Mouse (Mus musculus): ENCODE results near the gene Bank1.

The Bank1 gene

GRCm38 (mm10) chr3:136252820-136253219, 73.0 kb downstream of the Bank1 start:
- no peak for DNase-seq (ENCODE audit: low spot score in 2 of 2)

- DNase-seq (ENCODE audit: low spot score in 2 of 2): no peak
Observed at GRCm38 (mm10) chr3:136251578-136251977, 74.3 kb downstream of the Bank1 start.

GRCm38 (mm10) chr3:136247331-136247730, 78.5 kb downstream of the Bank1 start:
- DNase-seq (ENCODE audit: low spot score in 2 of 2): no peak

- no peak for DNase-seq (ENCODE audit: low spot score in 2 of 2)
Observed at GRCm38 (mm10) chr3:136244931-136245330, 80.9 kb downstream of the Bank1 start.

- no peak for DNase-seq (ENCODE audit: low spot score in 2 of 2)
Observed at GRCm38 (mm10) chr3:136238790-136239189, 87.1 kb downstream of the Bank1 start.

- DNase-seq (ENCODE audit: low spot score in 2 of 2): no peak
Observed at GRCm38 (mm10) chr3:136233507-136233906, 92.4 kb downstream of the Bank1 start.

GRCm38 (mm10) chr3:136230602-136231151, 95.2 kb downstream of the Bank1 start:
- DNase-seq (ENCODE audit: low spot score in 2 of 2): no peak

- DNase-seq (ENCODE audit: low spot score in 2 of 2): no peak
Observed at GRCm38 (mm10) chr3:136189661-136190228, 136.1 kb downstream of the Bank1 start.

- DNase-seq (ENCODE audit: low spot score in 2 of 2): no peak
Observed at GRCm38 (mm10) chr3:136186548-136187113, 139.2 kb downstream of the Bank1 start.

- DNase-seq (ENCODE audit: low spot score in 2 of 2): no peak
Observed at GRCm38 (mm10) chr3:136171631-136172030, 154.2 kb downstream of the Bank1 start.

GRCm38 (mm10) chr3:136168071-136168470, 157.8 kb downstream of the Bank1 start:
- DNase-seq (ENCODE audit: low spot score in 2 of 2): no peak

GRCm38 (mm10) chr3:136166671-136167070, 159.2 kb downstream of the Bank1 start:
- no peak for DNase-seq (ENCODE audit: low spot score in 2 of 2)

GRCm38 (mm10) chr3:136166033-136166361, 159.9 kb downstream of the Bank1 start:
- DNase-seq (ENCODE audit: low spot score in 2 of 2): peak in 1 of 2 experiments; percentile 19

- peak; percentile 71 to 86 for DNase-seq (ENCODE audit: low spot score in 2 of 2)
Observed at GRCm38 (mm10) chr3:136165167-136166032, 160.5 kb downstream of the Bank1 start.

GRCm38 (mm10) chr3:136158059-136158458, 167.8 kb downstream of the Bank1 start:
- no peak for DNase-seq (ENCODE audit: low spot score in 2 of 2)

GRCm38 (mm10) chr3:136155555-136155954, 170.3 kb downstream of the Bank1 start:
- DNase-seq (ENCODE audit: low spot score in 2 of 2): no peak

GRCm38 (mm10) chr3:136150886-136151285, 175.0 kb downstream of the Bank1 start:
- DNase-seq (ENCODE audit: low spot score in 2 of 2): no peak

- DNase-seq (ENCODE audit: low spot score in 2 of 2): no peak
Observed at GRCm38 (mm10) chr3:136147166-136147565, 178.7 kb downstream of the Bank1 start.

- DNase-seq (ENCODE audit: low spot score in 2 of 2): no peak
Observed at GRCm38 (mm10) chr3:136132013-136132412, 193.9 kb downstream of the Bank1 start.

GRCm38 (mm10) chr3:136115478-136116215, 210.2 kb downstream of the Bank1 start:
- no peak for DNase-seq (ENCODE audit: low spot score in 2 of 2)

- DNase-seq (ENCODE audit: low spot score in 2 of 2): no peak
Observed at GRCm38 (mm10) chr3:136109411-136110139, 216.3 kb downstream of the Bank1 start.
